Mouse (Mus musculus) CH12.LX (cell line): ENCODE results near the gene Dlec1.

Experiments
- CTCF ChIP-seq, 2 experiments: IDR thresholded peaks in 1 of 2; conservative IDR thresholded peaks in 1 of 2; 2 replicates each; pipeline ENCODE4 v1.5.1; 2011 to 2012; ENCODE audit warnings: low read depth in 2 of 2, low read length in 2 of 2, improper control_type of control experiment in 1 of 2, inconsistent platforms in 1 of 2, mild to moderate bottlenecking in 1 of 2, moderate library complexity in 1 of 2
- E2F4 ChIP-seq: IDR thresholded peaks from 2 replicates; pipeline ENCODE4 v1.6.1; 2011; ENCODE audit warnings: low read depth, low read length, improper control_type of control experiment; ENCODE audit not compliant: insufficient replicate concordance
- EP300 ChIP-seq: IDR thresholded peaks from 2 replicates; pipeline ENCODE4 v1.6.1; 2011; ENCODE audit warnings: low read length, improper control_type of control experiment
- MAX ChIP-seq: IDR thresholded peaks from 2 replicates; pipeline ENCODE4 v1.6.1; 2011; ENCODE audit warnings: low read length, improper control_type of control experiment
- MEF2A ChIP-seq: IDR thresholded peaks from 2 replicates; pipeline ENCODE4 v1.6.1; 2014; ENCODE audit warnings: low read depth, mild to moderate bottlenecking, inconsistent platforms, low read length, improper control_type of control experiment, borderline replicate concordance
- POLR2A ChIP-seq: IDR thresholded peaks from 2 replicates; pipeline ENCODE4 v1.6.1; 2011; ENCODE audit warnings: low read depth, mild to moderate bottlenecking, improper control_type of control experiment, low read length
- SMC3 ChIP-seq: IDR thresholded peaks from 2 replicates; pipeline ENCODE4 v1.6.1; 2011; ENCODE audit warnings: low read depth, low read length, improper control_type of control experiment

GRCm38 (mm10) chr9:119145137-119145536, 42.9 kb downstream of the Dlec1 start:
- TF ChIP-seq POLR2A: no peak
- TF ChIP-seq SMC3: no peak
- no peak for TF ChIP-seq MEF2A
- no peak for TF ChIP-seq MAX
- TF ChIP-seq E2F4: no peak
- no peak for TF ChIP-seq EP300
- no peak for TF ChIP-seq CTCF (conservative IDR thresholded peaks at IDR 0.05 in 1 of 2, IDR thresholded peaks at IDR 0.05 in 1 of 2; ENCODE audit: low read depth in 2 of 2, low read length in 2 of 2)
